Mouse (Mus musculus) lung, adult 2 months (tissue): Measurements from ENCODE around the gene Vmn1r6.

Experiments
- CTCF ChIP-seq: fragments of 200-500 bp; IDR thresholded peaks from 2 replicates; pipeline ENCODE4 v1.5.1; 2011; ENCODE audit warnings: mild to moderate bottlenecking, low read length, control low read depth; ENCODE audit not compliant: insufficient read depth
- POLR2A ChIP-seq: fragments of 200-500 bp; IDR thresholded peaks from 2 replicates; pipeline ENCODE4 v1.6.1; 2011; ENCODE audit warnings: low read depth, mild to moderate bottlenecking, control low read depth, low read length, borderline replicate concordance; ENCODE audit errors: extremely low read depth

- TF ChIP-seq CTCF (no peak), POLR2A (no peak)
Measured at GRCm38 (mm10) chr6:56956436-56956835, 40.6 kb upstream of the Vmn1r6 start.
